In genomic region chr10:101532325-101532724, GRCm38 (mm10) we compare ENCODE assay signal across 26 mouse cellular contexts.
DNase-seq lines count a peak whose midpoint lies in the region; ATAC-seq lines count a peak whose summit lies in the region.
"Had no signal": no experiment of that assay in that cellular context is flagged by ENCODE, and none has a peak within 500 bp of the region (broad histone marks: within the 10 kb centered on the region; RNA-seq: fewer than 3 reads in every experiment).

No protein-coding gene starts in this region.

- no peaks in the 10 kb centered on the region for H3K9me3 ChIP-seq in embryonic facial prominence, embryonic 11.5 days (replicated peaks; ENCODE audit: control insufficient read depth, low read length)
- H3K9me3 ChIP-seq in embryonic facial prominence, embryonic 10.5 days = no peaks in the 10 kb centered on the region
- H3K9me3 ChIP-seq in midbrain, embryonic 14.5 days (ENCODE audit: control insufficient read depth, low read length) = no peaks in the 10 kb centered on the region
- no peaks in the 10 kb centered on the region for H3K9me3 ChIP-seq in midbrain, embryonic 16.5 days (replicated peaks; ENCODE audit: control insufficient read depth, low read length, poor library complexity, severe bottlenecking)
- H3K9me3 ChIP-seq: forebrain, embryonic 10.5 days; stomach, embryonic 15.5 days had no signal

- no peaks in the 10 kb centered on the region for H3K27me3 ChIP-seq in embryonic facial prominence, embryonic 11.5 days (ENCODE audit: control insufficient read depth, insufficient read depth, low read length)
- no peaks in the 10 kb centered on the region for H3K27me3 ChIP-seq in embryonic facial prominence, embryonic 10.5 days (replicated peaks; ENCODE audit: low read depth, poor library complexity, severe bottlenecking)
- H3K27me3 ChIP-seq in midbrain, embryonic 14.5 days (ENCODE audit: control insufficient read depth, insufficient read depth, low read length) = no peaks in the 10 kb centered on the region
- no peaks in the 10 kb centered on the region for H3K27me3 ChIP-seq in midbrain, embryonic 16.5 days (ENCODE audit: control insufficient read depth, insufficient read depth, low read depth, low read length)
- H3K27me3 ChIP-seq: stomach, embryonic 15.5 days had no signal

- no peaks in the 10 kb centered on the region for H3K36me3 ChIP-seq in embryonic facial prominence, embryonic 11.5 days (replicated peaks; ENCODE audit: control insufficient read depth, insufficient read depth, low read depth, low read length)
- H3K36me3 ChIP-seq in embryonic facial prominence, embryonic 10.5 days (replicated peaks) = no peaks in the 10 kb centered on the region
- no peaks in the 10 kb centered on the region for H3K36me3 ChIP-seq in midbrain, embryonic 14.5 days (ENCODE audit: control insufficient read depth, insufficient read depth, low read length)
- no peaks in the 10 kb centered on the region for H3K36me3 ChIP-seq in midbrain, embryonic 16.5 days (ENCODE audit: control insufficient read depth, insufficient read depth, low read length)
- H3K36me3 ChIP-seq: forebrain, embryonic 10.5 days; stomach, embryonic 15.5 days had no signal

- no peak for ATAC-seq in embryonic facial prominence, embryonic 11.5 days (replicated peaks; ENCODE audit: insufficient number of reproducible peaks, low FRiP score, low TSS enrichment, low read depth)
- no peak for ATAC-seq in midbrain, embryonic 14.5 days (ENCODE audit: low FRiP score, low TSS enrichment)
- ATAC-seq in midbrain, embryonic 16.5 days = no peak
- ATAC-seq: CD4-positive, CD25-positive, alpha-beta regulatory T cell, adult 4 months; intestine, postnatal 0 days; liver, postnatal 0 days had no signal

- no peaks in the 10 kb centered on the region for H3K4me1 ChIP-seq in embryonic facial prominence, embryonic 11.5 days (ENCODE audit: control insufficient read depth, insufficient read depth, low read length)
- no peaks in the 10 kb centered on the region for H3K4me1 ChIP-seq in embryonic facial prominence, embryonic 10.5 days
- no peaks in the 10 kb centered on the region for H3K4me1 ChIP-seq in midbrain, embryonic 14.5 days (ENCODE audit: control insufficient read depth, insufficient read depth, low read length)
- H3K4me1 ChIP-seq in midbrain, embryonic 16.5 days (ENCODE audit: control insufficient read depth, insufficient read depth, low read length) = no peaks in the 10 kb centered on the region
- H3K4me1 ChIP-seq: forebrain, embryonic 10.5 days; stomach, embryonic 15.5 days had no signal

- no peak overlapping the region for H3K4me2 ChIP-seq in embryonic facial prominence, embryonic 11.5 days (ENCODE audit: low read depth, low read length)
- no peak overlapping the region for H3K4me2 ChIP-seq in midbrain, embryonic 14.5 days (ENCODE audit: low read length)
- H3K4me2 ChIP-seq in midbrain, embryonic 16.5 days (ENCODE audit: low read length) = no peak overlapping the region
- H3K4me2 ChIP-seq: liver, embryonic 11.5 days; stomach, embryonic 15.5 days had no signal

- peak; percentile 6 for DNase-seq in embryonic facial prominence, embryonic 11.5 days (ENCODE audit: low spot score)
- DNase-seq in embryonic facial prominence, embryonic 10.5 days (ENCODE audit: low spot score) = no peak
- peak; percentile 52 for DNase-seq in midbrain, embryonic 14.5 days
- DNase-seq in fat pad, adult 2 months (ENCODE audit: extremely low read depth, low read depth, low spot score) = peak; percentile 83
- DNase-seq in urinary bladder, adult 18-20 months (ENCODE audit: low spot score in 2 of 2) = no peak
- no peak for DNase-seq in thymus, postnatal 4 days
- DNase-seq: adrenal gland, postnatal 25 days; cerebellum, adult 11-12 months; cerebellum, postnatal 36 days; embryo, embryonic 11 days; gastrocnemius, postnatal 36 days; kidney, postnatal 25 days; layer of hippocampus, postnatal 36 days; liver, postnatal 0 days; lung, postnatal 14 days; right cerebral cortex, adult 18-20 months; right cerebral cortex, postnatal 4 days; thymus, adult 18-20 months; thymus, postnatal 36 days had no signal

- WGBS in embryonic facial prominence, embryonic 11.5 days = 62% methylated on average over 2 of the region's 2 CpGs
- WGBS in embryonic facial prominence, embryonic 10.5 days = 68% methylated on average over 2 of the region's 2 CpGs
- 36% methylated on average over 2 of the region's 2 CpGs for WGBS in midbrain, embryonic 14.5 days
- WGBS in midbrain, embryonic 16.5 days = 44% methylated on average over 2 of the region's 2 CpGs

- no peak overlapping the region for H3K9ac ChIP-seq in embryonic facial prominence, embryonic 11.5 days (replicated peaks; ENCODE audit: low read length)
- no peak overlapping the region for H3K9ac ChIP-seq in midbrain, embryonic 14.5 days (replicated peaks; ENCODE audit: low read length)
- no peak overlapping the region for H3K9ac ChIP-seq in midbrain, embryonic 16.5 days (ENCODE audit: low read depth, low read length)
- H3K9ac ChIP-seq: liver, postnatal 0 days; stomach, embryonic 15.5 days had no signal

- no peak overlapping the region for H3K4me3 ChIP-seq in embryonic facial prominence, embryonic 11.5 days (ENCODE audit: low read depth, low read length)
- H3K4me3 ChIP-seq in embryonic facial prominence, embryonic 10.5 days = no peak overlapping the region
- no peak overlapping the region for H3K4me3 ChIP-seq in midbrain, embryonic 14.5 days (replicated peaks; ENCODE audit: low read depth, low read length)
- H3K4me3 ChIP-seq in midbrain, embryonic 16.5 days (ENCODE audit: low read depth, low read length) = no peak overlapping the region
- H3K4me3 ChIP-seq: forebrain, embryonic 10.5 days; layer of hippocampus, adult 2 months; stomach, embryonic 15.5 days had no signal

- no peak overlapping the region for H3K27ac ChIP-seq in embryonic facial prominence, embryonic 11.5 days (replicated peaks; ENCODE audit: low read depth, low read length)
- no peak overlapping the region for H3K27ac ChIP-seq in embryonic facial prominence, embryonic 10.5 days (replicated peaks)
- no peak overlapping the region for H3K27ac ChIP-seq in midbrain, embryonic 14.5 days (replicated peaks; ENCODE audit: low read depth, low read length)
- no peak overlapping the region for H3K27ac ChIP-seq in midbrain, embryonic 16.5 days (ENCODE audit: low read length)
- H3K27ac ChIP-seq: forebrain, embryonic 10.5 days; layer of hippocampus, adult 2 months; stomach, embryonic 15.5 days had no signal

Comparison
In these comparisons a context has a peak if more than half of its experiments do, and no peak if none do; other contexts are left out.
1. DNase-seq: peak in embryonic facial prominence, embryonic 11.5 days (single experiment), midbrain, embryonic 14.5 days (single experiment) and fat pad, adult 2 months (single experiment); none in embryonic facial prominence, embryonic 10.5 days (single experiment), urinary bladder, adult 18-20 months (0 of 2) and thymus, postnatal 4 days (single experiment).